Mouse (Mus musculus) myocyte (in vitro differentiated cells): ENCODE measurements around the gene Ovgp1.

ENCODE experiments used
- CEBPB ChIP-seq: IDR thresholded peaks from 2 replicates; pipeline ENCODE4 v1.6.1; 2011; ENCODE audit warnings: mild to moderate bottlenecking, moderate library complexity; ENCODE audit not compliant: poor library complexity, insufficient read depth, severe bottlenecking
- E2F4 ChIP-seq: IDR thresholded peaks from one replicate; pipeline ENCODE4 v1.6.1; 2011; ENCODE audit warnings: mild to moderate bottlenecking, control low read depth, moderate library complexity; ENCODE audit not compliant: insufficient read depth
- MAX ChIP-seq: IDR thresholded peaks from one replicate; pipeline ENCODE4 v1.6.1; 2011; ENCODE audit warnings: low read depth, mild to moderate bottlenecking, control low read depth
- MYOD1 ChIP-seq, 3 experiments: IDR thresholded peaks; one replicate each; pipeline ENCODE4 v1.6.1; 2011; ENCODE audit warnings: control low read depth in 2 of 3, low read depth in 2 of 3, mild to moderate bottlenecking in 2 of 3, moderate library complexity in 1 of 3; ENCODE audit not compliant: insufficient read length in 2 of 3, control insufficient read depth in 1 of 3
- MYOG ChIP-seq, 3 experiments: IDR thresholded peaks; one replicate each; pipeline ENCODE4 v1.6.1; 2011; ENCODE audit warnings: control low read depth in 2 of 3, low read depth in 2 of 3, mild to moderate bottlenecking in 2 of 3; ENCODE audit not compliant: insufficient read length in 2 of 3, control insufficient read depth in 1 of 3, insufficient read depth in 1 of 3
- POLR2A ChIP-seq: IDR thresholded peaks from one replicate; pipeline ENCODE4 v1.6.1; 2011; ENCODE audit warnings: low read depth, mild to moderate bottlenecking, control low read depth, moderate library complexity; ENCODE audit not compliant: insufficient read length
- POLR2AphosphoS2 ChIP-seq: IDR thresholded peaks from one replicate; pipeline ENCODE4 v1.6.1; 2011; ENCODE audit warnings: low read depth, control low read depth; ENCODE audit not compliant: insufficient read length
- SRF ChIP-seq: IDR thresholded peaks from one replicate; pipeline ENCODE4 v1.6.1; 2011; ENCODE audit warnings: low read depth; ENCODE audit not compliant: control insufficient read depth, insufficient read length
- TCF12 ChIP-seq: IDR thresholded peaks from one replicate; pipeline ENCODE4 v1.6.1; 2011; ENCODE audit warnings: mild to moderate bottlenecking, control low read depth; ENCODE audit not compliant: poor library complexity, insufficient read depth, severe bottlenecking
- TCF3 ChIP-seq: IDR thresholded peaks from one replicate; pipeline ENCODE4 v1.6.1; 2011; ENCODE audit warnings: low read depth, control low read depth; ENCODE audit not compliant: insufficient read length
- USF1 ChIP-seq: IDR thresholded peaks from one replicate; pipeline ENCODE4 v1.6.1; 2011; ENCODE audit warnings: low read depth, mild to moderate bottlenecking, control low read depth, moderate library complexity

- TF ChIP-seq POLR2A (no peak), TCF3 (no peak), MAX (no peak), USF1 (no peak), SRF (no peak), MYOD1 (IDR thresholded peaks at IDR 0.05; ENCODE audit: control insufficient read depth in 1 of 3, insufficient read length in 2 of 3, low read depth in 2 of 3) (no peak), TCF12 (no peak), E2F4 (no peak), MYOG (IDR thresholded peaks at IDR 0.05; ENCODE audit: control insufficient read depth in 1 of 3, insufficient read depth in 1 of 3, insufficient read length in 2 of 3, low read depth in 2 of 3) (no peak), CEBPB (no peak), POLR2AphosphoS2 (no peak)
Measured at GRCm38 (mm10) chr3:105933926-105934325, 39.6 kb upstream of the Ovgp1 start.
